Mouse (Mus musculus) hindbrain, embryonic 11.5 days (tissue): ENCODE measurements around the gene Wdr45b. TPM values are rescaled to one million over a fixed set of nuclear protein-coding genes. Genes with fewer than 3 reads are reported as not detected.
A peak's percentile ranks its signal among the peaks of the same experiment; 100 is the strongest.
"Not testable (repeated sequence)": the region's sequence is repeated elsewhere in the genome, so short reads cannot be mapped to it uniquely, and the experiment has no call there.

Source experiments
- ATAC-seq: fragments of 200-750 bp; cut with Nextera tagmentation; 2 replicates; pipeline ENCODE4 v1.8.0; 2017; ENCODE audit warnings: mild to moderate bottlenecking, moderate TSS enrichment, moderate library complexity; ENCODE audit not compliant: low FRiP score
- DNase-seq: peaks from one replicate; pipeline ENCODE4 v3.0.0-alpha.2; 2015; ENCODE audit warnings: low spot score
- H3K27ac ChIP-seq: fragments of 300-500 bp; sonication (generic); 2 replicates; pipeline ENCODE4 v1.5.1; 2014; ENCODE audit warnings: mild to moderate bottlenecking, low read depth, low read length
- H3K27me3 ChIP-seq: fragments of 300-500 bp; sonication (generic); 2 replicates; pipeline ENCODE4 v1.6.1; 2014; ENCODE audit warnings: mild to moderate bottlenecking, low read length, moderate library complexity, mixed read lengths; ENCODE audit not compliant: control insufficient read depth, insufficient read depth
- H3K36me3 ChIP-seq: fragments of 300-500 bp; sonication (generic); 2 replicates; pipeline ENCODE4 v1.6.1; 2014; ENCODE audit warnings: mild to moderate bottlenecking, low read length, moderate library complexity, mixed read lengths; ENCODE audit not compliant: control insufficient read depth, insufficient read depth
- H3K4me1 ChIP-seq: fragments of 300-500 bp; sonication (generic); replicated peaks from 2 replicates; pipeline ENCODE4 v1.6.1; 2014; ENCODE audit warnings: low read length, mixed read lengths; ENCODE audit not compliant: control insufficient read depth, insufficient read depth
- H3K4me2 ChIP-seq: fragments of 300-500 bp; sonication (generic); replicated peaks from 2 replicates; pipeline ENCODE4 v1.6.1; 2014; ENCODE audit warnings: mild to moderate bottlenecking, low read depth, low read length
- H3K4me3 ChIP-seq: fragments of 300-500 bp; sonication (generic); 2 replicates; pipeline ENCODE4 v1.5.1; 2014; ENCODE audit warnings: low read depth, low read length
- H3K9ac ChIP-seq: fragments of 300-500 bp; sonication (generic); 2 replicates; pipeline ENCODE4 v1.6.1; 2014; ENCODE audit warnings: low read depth, low read length
- H3K9me3 ChIP-seq: fragments of 300-500 bp; sonication (generic); 2 replicates; pipeline ENCODE4 v1.6.1; 2016; ENCODE audit warnings: low read length; ENCODE audit not compliant: control insufficient read depth
- WGBS: fragments of 180-500 bp; shearing (Covaris S2); extraction: QIAGEN DNeasy Blood & Tissue Kit; methylation state at CpG from one replicate; pipeline ENCODE4 v1.1.7; 2014; 5-methylcytosine and 5-hydroxymethylcytosine counted together
- polyA plus RNA-seq: library from polyadenylated mRNA; unstranded; fragments of >200 nt; fragmentation: Nextera tagmentation; extraction: Ambion mirVana; gene quantifications from 2 replicates; pipeline ENCODE4 v1.2.1, GENCODE M21; 2014

Wdr45b gene
- polyA plus RNA-seq, 1 experiment from 2014 or later = 97.7 TPM

DNA sequence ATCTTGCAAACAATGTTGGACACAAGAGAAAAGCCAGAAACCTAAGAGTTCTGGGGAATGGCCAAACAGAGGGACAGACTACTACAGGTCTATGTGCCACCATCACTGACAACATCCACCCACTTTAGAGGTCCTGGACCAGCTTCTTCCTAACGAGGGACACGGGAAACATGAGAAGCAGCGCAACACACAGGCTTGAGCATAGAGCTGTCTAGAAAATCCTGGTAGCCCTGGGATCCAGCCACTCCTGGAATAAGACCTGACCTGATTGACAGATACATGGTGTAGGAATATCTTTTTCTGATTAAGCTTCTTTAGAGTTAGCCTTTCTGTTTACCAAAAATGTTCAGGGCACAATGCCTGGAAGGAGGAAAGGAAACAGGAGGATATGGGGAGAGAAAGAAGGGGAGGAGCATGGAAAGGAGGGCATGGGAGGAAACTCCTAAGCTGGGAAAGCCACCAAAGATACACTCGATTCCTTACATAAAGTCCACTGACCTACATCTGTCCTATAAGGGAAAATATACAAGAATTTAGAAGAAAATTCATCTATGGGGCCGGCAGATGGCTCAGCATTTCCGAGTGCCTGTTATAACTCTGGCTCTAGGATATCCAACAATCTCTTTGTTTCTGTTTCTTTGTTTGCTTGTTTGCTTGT lies 16.2 kb upstream of the Wdr45b start:
- no peak overlapping the region for H3K9ac ChIP-seq
- H3K4me1 ChIP-seq = no peaks in the 10 kb centered on the region
- ATAC-seq (no peak), DNase-seq (no peak)
- H3K4me2 ChIP-seq = no peak overlapping the region
- H3K4me3 ChIP-seq = no peak overlapping the region
- no peaks in the 10 kb centered on the region for H3K27me3 ChIP-seq
- no peaks in the 10 kb centered on the region for H3K9me3 ChIP-seq
- H3K36me3 ChIP-seq = no peaks in the 10 kb centered on the region
- no peak overlapping the region for H3K27ac ChIP-seq
- 80% methylated on average over 6 of the region's 6 CpGs for WGBS

DNA sequence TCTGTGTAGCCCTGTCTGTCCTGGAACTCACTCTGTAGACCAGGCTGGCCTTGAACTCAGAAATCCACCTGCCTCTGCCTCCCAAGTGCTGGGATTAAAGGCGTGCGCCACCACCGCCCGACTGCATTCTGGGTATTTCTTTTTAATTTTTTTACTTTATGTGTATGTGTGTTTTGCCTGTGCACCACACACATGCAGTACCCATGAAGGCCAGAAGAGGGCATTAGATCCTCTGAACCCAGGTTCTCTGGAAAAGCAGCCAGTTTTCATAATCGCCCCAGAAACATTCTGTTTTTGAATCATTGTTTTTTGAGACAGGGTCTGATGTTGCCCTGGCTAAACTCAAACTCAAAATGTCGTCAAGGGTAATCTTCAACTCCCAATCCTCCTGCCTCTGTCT lies 15.4 kb upstream of the Wdr45b start:
- 53% methylated on average over 6 of the region's 6 CpGs for WGBS
- H3K4me2 ChIP-seq = no peak overlapping the region
- H3K36me3 ChIP-seq = no peaks in the 10 kb centered on the region
- H3K27me3 ChIP-seq = no peaks in the 10 kb centered on the region
- no peaks in the 10 kb centered on the region for H3K4me1 ChIP-seq
- ATAC-seq (no peak), DNase-seq (peak; percentile 60)
- H3K27ac ChIP-seq = no peak overlapping the region
- no peaks in the 10 kb centered on the region for H3K9me3 ChIP-seq
- H3K9ac ChIP-seq = no peak overlapping the region
- no peak overlapping the region for H3K4me3 ChIP-seq

DNA sequence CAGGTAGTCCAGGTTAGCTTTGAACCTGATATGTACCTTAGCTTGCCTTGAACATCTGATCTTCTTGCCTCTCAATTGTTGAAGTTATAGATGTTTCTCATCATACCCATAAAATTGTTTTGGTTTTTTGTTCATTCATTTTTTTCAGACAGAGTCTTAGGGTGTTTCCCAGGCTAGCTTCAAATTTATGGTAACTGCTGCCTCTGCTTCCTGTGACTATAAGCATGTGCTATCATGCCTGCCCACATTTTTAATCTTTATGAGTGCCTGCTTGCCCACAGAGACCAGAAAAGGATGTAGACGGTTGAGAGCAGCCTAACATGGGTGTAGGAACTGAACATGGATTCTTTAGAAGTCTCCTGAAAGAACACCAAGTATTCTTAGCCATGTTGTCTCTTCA lies 14.5 kb upstream of the Wdr45b start:
- DNase-seq (no peak), ATAC-seq (no peak)
- Histone ChIP-seq H3K9me3 (no peaks in the 10 kb centered on the region), H3K4me2 (no peak overlapping the region), H3K27ac (no peak overlapping the region), H3K4me3 (no peak overlapping the region), H3K4me1 (no peaks in the 10 kb centered on the region), H3K36me3 (no peaks in the 10 kb centered on the region), H3K9ac (no peak overlapping the region), H3K27me3 (no peaks in the 10 kb centered on the region)
- WGBS = 88% methylated on average over 1 of the region's 1 CpGs

DNA sequence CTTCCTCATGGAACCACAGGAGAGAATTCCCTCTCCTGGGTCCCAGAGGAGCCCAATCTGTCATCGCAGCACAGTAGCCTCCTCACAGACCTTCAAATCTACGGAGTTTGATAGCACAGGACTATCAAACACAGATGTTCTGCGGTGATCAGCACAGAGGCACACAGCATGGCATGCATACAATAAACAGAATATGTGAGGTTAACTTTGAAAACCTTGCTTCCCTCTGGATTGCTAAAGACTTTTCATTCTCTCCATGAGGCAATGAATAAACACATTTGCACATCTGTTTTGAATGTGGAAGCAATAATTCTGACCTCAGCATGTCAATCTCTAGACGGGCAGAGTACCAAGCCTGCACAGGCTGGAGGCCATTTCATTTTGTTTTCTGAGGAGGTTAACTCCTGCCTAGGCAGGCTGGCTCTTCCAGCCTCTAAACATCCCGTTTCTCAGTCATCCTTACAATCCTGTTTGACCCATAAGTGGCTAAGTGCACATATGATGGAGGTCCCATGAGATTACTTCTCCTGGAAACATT lies 13.0 kb upstream of the Wdr45b start:
- H3K9ac ChIP-seq = no peak overlapping the region
- 59% methylated on average over 5 of the region's 5 CpGs for WGBS
- no peak overlapping the region for H3K4me3 ChIP-seq
- DNase-seq (no peak), ATAC-seq (no peak)
- no peaks in the 10 kb centered on the region for H3K27me3 ChIP-seq
- H3K27ac ChIP-seq = no peak overlapping the region
- H3K4me1 ChIP-seq = no peaks in the 10 kb centered on the region
- no peaks in the 10 kb centered on the region for H3K36me3 ChIP-seq
- H3K4me2 ChIP-seq = no peak overlapping the region
- H3K9me3 ChIP-seq = no peaks in the 10 kb centered on the region

DNA sequence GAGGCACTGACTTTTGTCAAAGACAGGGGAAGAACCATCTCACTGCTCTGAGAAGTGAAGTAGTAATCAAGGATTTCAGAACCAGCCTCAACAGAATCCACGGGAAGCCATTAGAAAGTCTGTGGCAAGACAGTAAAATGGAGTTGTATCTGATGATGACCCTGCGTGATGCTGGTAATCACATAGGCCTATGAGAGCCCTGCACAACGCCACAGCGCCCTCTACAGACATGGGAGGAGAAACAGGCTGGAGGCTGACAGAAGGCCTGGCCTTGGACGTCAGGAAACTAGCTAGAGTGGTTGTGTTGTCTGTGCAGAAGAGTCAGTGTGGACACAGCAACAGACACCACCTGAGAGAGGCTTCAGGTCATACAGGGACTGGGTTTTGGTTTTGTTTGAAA lies 8.0 kb upstream of the Wdr45b start:
- Histone ChIP-seq H3K4me2 (no peak overlapping the region), H3K4me3 (no peak overlapping the region), H3K9ac (no peak overlapping the region), H3K4me1 (no peaks in the 10 kb centered on the region), H3K9me3 (no peaks in the 10 kb centered on the region), H3K27ac (no peak overlapping the region), H3K36me3 (no peaks in the 10 kb centered on the region), H3K27me3 (no peaks in the 10 kb centered on the region)
- no peak for DNase-seq
- ATAC-seq = no peak
- WGBS = 36% methylated on average over 5 of the region's 5 CpGs

DNA sequence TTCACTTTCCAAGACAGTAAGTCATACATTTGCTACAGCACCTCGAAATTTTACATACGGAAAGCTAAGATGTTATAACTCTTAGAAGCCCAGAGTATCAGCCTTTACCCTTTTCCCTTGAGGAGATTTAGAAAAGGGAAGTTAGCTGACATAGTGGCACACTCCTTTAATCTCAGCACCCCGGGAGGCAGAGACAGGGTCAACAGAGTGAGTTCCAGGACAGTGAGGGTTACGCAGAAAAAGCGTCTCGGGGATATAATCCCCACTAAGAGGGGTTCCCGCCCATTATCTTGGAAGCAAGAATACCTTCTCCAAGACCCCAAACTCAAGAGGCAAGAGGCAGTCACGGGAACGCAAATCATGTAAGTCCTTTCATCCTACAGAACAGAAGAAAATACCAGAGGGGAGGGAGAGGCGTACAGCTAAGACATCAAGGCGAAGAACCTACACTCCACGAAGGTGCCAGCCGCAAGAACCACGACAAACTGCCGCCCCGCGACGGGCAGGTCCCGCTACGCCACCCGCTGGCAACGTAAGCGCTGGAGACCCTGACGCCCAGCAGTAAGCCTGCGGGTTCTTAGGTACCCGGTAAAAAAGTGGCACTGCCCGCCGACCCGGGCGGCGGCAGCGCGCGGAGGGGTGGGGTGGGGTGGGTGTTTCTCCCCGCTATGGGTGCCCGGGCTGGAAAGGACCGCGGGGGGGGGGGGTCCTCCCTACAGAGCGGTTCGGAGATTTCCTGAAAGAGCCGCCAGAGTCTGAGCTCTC lies 737 bp downstream of the Wdr45b start:
- H3K9ac ChIP-seq = peak overlapping the region; percentile 94
- peak; percentile 28 for DNase-seq
- no peaks in the 10 kb centered on the region for H3K27me3 ChIP-seq
- H3K27ac ChIP-seq = peak overlapping the region; percentile 83
- H3K4me1 ChIP-seq = no peaks in the 10 kb centered on the region; the same call in 1 of the 2 replicates
- H3K36me3 ChIP-seq = no peaks in the 10 kb centered on the region
- peak overlapping the region; percentile 99 for H3K4me3 ChIP-seq
- ATAC-seq = no peak
- no peaks in the 10 kb centered on the region for H3K9me3 ChIP-seq
- peak overlapping the region; percentile 79 for H3K4me2 ChIP-seq
- WGBS = 5% methylated on average over 35 of the region's 41 CpGs

DNA sequence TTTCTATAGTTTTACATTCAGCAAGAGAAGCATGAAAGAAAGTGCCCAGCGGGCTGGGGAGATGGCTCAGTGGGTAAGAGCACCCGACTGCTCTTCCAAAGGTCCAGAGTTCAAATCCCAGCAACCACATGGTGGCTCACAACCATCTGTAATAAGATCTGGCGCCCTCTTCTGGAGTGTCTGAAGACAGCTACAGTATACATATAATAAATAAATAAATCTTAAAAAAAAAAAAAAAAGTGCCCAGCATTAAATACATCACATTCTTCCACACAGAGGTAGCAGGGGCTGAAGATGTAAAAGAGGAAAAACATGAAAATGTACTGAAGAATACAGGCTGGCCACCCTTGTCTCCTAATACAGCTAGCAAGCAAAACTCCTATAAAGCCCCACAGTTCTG lies 5.5 kb downstream of the Wdr45b start:
- H3K4me3 ChIP-seq, H3K27ac ChIP-seq, H3K4me2 ChIP-seq, H3K9me3 ChIP-seq, H3K36me3 ChIP-seq, ATAC-seq, H3K4me1 ChIP-seq, H3K9ac ChIP-seq, DNase-seq, H3K27me3 ChIP-seq: not testable (repeated sequence)
- WGBS = 77% methylated on average over 3 of the region's 3 CpGs

DNA sequence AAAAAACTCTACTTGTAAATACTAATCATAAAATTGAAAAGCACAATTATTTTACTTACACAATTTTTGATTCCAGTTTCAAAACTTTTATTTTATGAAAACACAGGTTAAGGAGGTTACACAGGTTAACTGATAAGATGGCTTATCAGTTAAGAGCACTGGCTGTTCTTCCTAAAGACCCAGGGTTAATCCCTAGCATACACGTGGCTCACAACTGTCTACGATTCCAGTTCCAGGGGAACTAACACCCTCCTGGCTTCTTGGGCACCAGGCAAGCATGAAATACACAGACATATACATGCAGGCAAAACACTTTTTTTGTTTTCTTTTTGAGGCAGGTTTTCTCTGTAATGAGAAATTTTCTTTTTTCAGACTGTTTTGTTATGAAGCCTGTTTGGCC lies 6.1 kb downstream of the Wdr45b start:
- DNase-seq (no peak), ATAC-seq (no peak)
- WGBS = 92% methylated on average over 2 of the region's 2 CpGs
- no peak overlapping the region for H3K27ac ChIP-seq
- H3K36me3 ChIP-seq = no peaks in the 10 kb centered on the region
- no peak overlapping the region for H3K4me3 ChIP-seq
- no peaks in the 10 kb centered on the region for H3K27me3 ChIP-seq
- H3K4me2 ChIP-seq = no peak overlapping the region
- H3K4me1 ChIP-seq = no peaks in the 10 kb centered on the region
- no peaks in the 10 kb centered on the region for H3K9me3 ChIP-seq
- H3K9ac ChIP-seq = no peak overlapping the region

DNA sequence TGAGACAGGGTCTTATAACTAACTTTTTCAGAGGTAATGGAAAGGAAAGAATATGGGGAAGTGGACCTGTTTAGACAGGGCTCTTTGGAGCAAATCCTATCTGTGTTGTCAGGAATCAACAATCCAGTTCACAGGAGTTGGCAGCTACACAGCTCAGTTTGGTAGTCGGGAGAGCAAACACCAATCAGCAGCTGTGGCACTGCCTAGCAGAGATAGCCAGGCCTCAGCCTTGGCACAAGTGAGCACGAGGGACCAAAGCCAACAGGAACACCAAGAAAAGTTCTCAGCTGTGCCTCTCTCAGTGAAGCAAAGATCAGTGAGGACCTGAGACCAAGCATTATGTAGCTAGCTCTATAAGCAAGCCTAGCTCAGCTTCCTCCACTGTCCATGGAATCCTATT lies 7.2 kb downstream of the Wdr45b start:
- H3K9me3 ChIP-seq = no peaks in the 10 kb centered on the region
- H3K9ac ChIP-seq = no peak overlapping the region
- no peak overlapping the region for H3K27ac ChIP-seq
- no peaks in the 10 kb centered on the region for H3K36me3 ChIP-seq
- no peaks in the 10 kb centered on the region for H3K4me1 ChIP-seq
- no peak overlapping the region for H3K4me2 ChIP-seq
- ATAC-seq (no peak), DNase-seq (no peak)
- no peak overlapping the region for H3K4me3 ChIP-seq
- WGBS = 95% methylated on average over 2 of the region's 2 CpGs
- no peaks in the 10 kb centered on the region for H3K27me3 ChIP-seq
